Mouse (Mus musculus) Patski (cell line): ENCODE data around the gene Zp3r. TPM values are rescaled to one million over a fixed set of nuclear protein-coding genes. Genes with fewer than 3 reads are reported as not detected.
"Not testable (repeated sequence)": the region's sequence is repeated elsewhere in the genome, so short reads cannot be mapped to it uniquely, and the experiment has no call there.

Experiments
- ATAC-seq: fragments of 100-300 bp; one replicate; pipeline ENCODE4 v1.8.0; 2021
- CTCF ChIA-PET: fragments of 350-600 bp; sonication (Branson Sonifier 250); formaldehyde crosslinking; loops from one replicate; lab custom pipeline; 2022; ENCODE audit warnings: inconsistent platforms; lab: Charles Lee
- POLR2A ChIA-PET: fragments of 350-600 bp; sonication (Branson Sonifier 250); formaldehyde crosslinking; loops from one replicate; lab custom pipeline; 2022; ENCODE audit warnings: antibody characterized with exemption, inconsistent platforms; lab: Charles Lee
- DNase-seq: peaks from one replicate; pipeline ENCODE4 v3.0.0-alpha.2; 2011; ENCODE audit warnings: low read depth, low spot score
- H3K27me3 ChIP-seq: fragments of 371-371 bp; one replicate; pipeline ENCODE4 v1.5.1; 2021
- CTCF ChIP-seq: fragments of 100-300 bp; IDR thresholded peaks from one replicate; pipeline ENCODE4 v1.5.1; 2021
- in situ Hi-C: fragments of 300-500 bp; cut with MboI; formaldehyde crosslinking; loops from 3 replicates; pipeline ENCODE4 v1.11.1; 2018; ENCODE audit warnings: low pct_unique_long_range_greater_than_20kb, mixed read lengths
- polyA plus RNA-seq: library from polyadenylated mRNA; unstranded; gene quantifications from one replicate; pipeline ENCODE4 v1.2.3, GENCODE M21; 2021

Gene Zp3r
- polyA plus RNA-seq, result not detected

- CTCF ChIA-PET, result no interaction called here
These were observed at the start of gene Zp3r for GRCm38 (mm10) chr1:130629521-130629920. Zp3r (minus strand) TSS chr1:130629621.

DNA sequence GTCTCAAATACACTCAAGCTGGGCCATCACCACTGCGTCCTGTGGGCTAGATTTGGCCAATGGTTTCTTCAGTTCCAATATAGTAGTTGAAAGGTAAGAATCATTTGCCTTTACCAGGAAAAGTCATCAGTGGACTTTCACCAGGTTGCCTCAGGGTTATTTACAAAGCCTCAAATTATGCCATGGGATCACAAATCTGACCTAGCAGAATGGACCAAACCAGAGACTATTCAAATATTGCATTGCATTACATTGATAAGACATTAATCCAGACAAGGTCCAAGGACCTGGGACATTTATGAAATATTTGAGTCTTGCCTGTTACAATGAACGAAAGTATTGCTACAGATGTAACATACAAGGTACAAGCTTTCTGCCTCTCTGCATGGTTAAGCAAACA, 49.1 kb upstream of the Zp3r start:
- CTCF ChIA-PET, result interaction anchor here (1.5 kb wide), 1 partner anchor 38 kb away, joined by 3 read pairs; no protein-coding TSS in a partner anchor
- ATAC-seq (no peak), DNase-seq (no peak)
- in situ Hi-C loops, result no loop called here
- no peak for TF ChIP-seq CTCF
- no peaks in the 10 kb centered on the region for H3K27me3 ChIP-seq
- POLR2A ChIA-PET, result no interaction called here

More at GRCm38 (mm10) chr1:130629521-130629920, at the start of gene Zp3r:
- no peak for DNase-seq
- peaks cover 13% of the 10 kb centered on the region for H3K27me3 ChIP-seq
- no peak for TF ChIP-seq CTCF
- ATAC-seq, result no peak
- in situ Hi-C loops, result no loop called here
- POLR2A ChIA-PET, result no interaction called here

GRCm38 (mm10) chr1:130663576-130663975, 34.2 kb upstream of the Zp3r start:
- DNase-seq, in situ Hi-C loops, H3K27me3 ChIP-seq, ATAC-seq, POLR2A ChIA-PET, CTCF ChIA-PET: not testable (repeated sequence)

- peak; percentile 44 for DNase-seq
- TF ChIP-seq CTCF, result no peak
- ATAC-seq, result peak; percentile 69
- ChIA-PET CTCF (no interaction called here), POLR2A (no interaction called here)
- in situ Hi-C loops, result no loop called here
- no peaks in the 10 kb centered on the region for H3K27me3 ChIP-seq
These were observed 32.0 kb upstream of the Zp3r start, which contains the start of gene C4bp for GRCm38 (mm10) chr1:130661454-130661853. C4bp (minus strand) TSS chr1:130661632.

DNA sequence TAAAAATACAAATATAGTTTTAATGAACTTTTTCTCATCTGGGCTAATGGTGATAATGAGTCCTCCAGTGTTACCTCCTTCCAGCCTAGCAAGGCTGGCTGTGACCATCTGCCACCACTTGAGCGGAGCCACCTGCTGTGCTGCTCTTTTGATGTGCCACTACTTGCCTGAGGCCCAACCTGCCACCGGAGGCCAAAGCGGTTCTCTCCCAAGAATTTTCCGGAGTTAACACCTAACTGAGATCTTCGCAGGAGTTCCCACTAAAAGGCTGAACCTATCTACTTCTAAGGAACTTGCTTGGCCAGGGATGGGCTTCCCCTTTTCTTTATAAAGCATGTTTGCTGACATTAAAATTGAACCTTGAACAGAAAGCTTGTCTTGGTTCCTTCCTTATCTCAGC, 30.2 kb upstream of the Zp3r start:
- POLR2A ChIA-PET, in situ Hi-C loops, CTCF ChIA-PET: not testable (repeated sequence)

GRCm38 (mm10) chr1:130644103-130644502, 14.7 kb upstream of the Zp3r start:
- in situ Hi-C loops, result no loop called here
- no peak for TF ChIP-seq CTCF
- no peaks in the 10 kb centered on the region for H3K27me3 ChIP-seq
- CTCF ChIA-PET, result no interaction called here
- POLR2A ChIA-PET, result no interaction called here
- no peak for ATAC-seq
- DNase-seq, result no peak

More for the DNA sequence above, 30.2 kb upstream of the Zp3r start:
- not testable (repeated sequence) for H3K27me3 ChIP-seq, DNase-seq, ATAC-seq

- in situ Hi-C loops, result no loop called here
- H3K27me3 ChIP-seq, result no peaks in the 10 kb centered on the region
- ATAC-seq (no peak), DNase-seq (no peak)
- ChIA-PET CTCF (interaction anchor here (0.9 to 1.2 kb wide), 2 partner anchors 33 to 38 kb away, joined by 3 read pairs; no protein-coding TSS in a partner anchor), POLR2A (no interaction called here)
- TF ChIP-seq CTCF, result no peak
These were observed 11.5 kb upstream of the Zp3r start for GRCm38 (mm10) chr1:130640967-130641366.

- peak; percentile 71 for ATAC-seq
- in situ Hi-C loops, result loop anchor here (5.0 kb wide), 1 partner anchor 62 kb away; no protein-coding TSS in a partner anchor
- CTCF ChIA-PET, result interaction anchor here (0.8 to 1.6 kb wide), 4 partner anchors 55 to 105 kb away, joined by 3 read pairs; no protein-coding TSS in a partner anchor
- POLR2A ChIA-PET, result interaction anchor here (0.6 kb wide), 1 partner anchor 81 kb away, joined by 3 read pairs; the partner anchor contains the start of gene Gm29427
- DNase-seq, result peak; percentile 7
- H3K27me3 ChIP-seq, result peaks cover 13% of the 10 kb centered on the region
- TF ChIP-seq CTCF, result peak; percentile 86
These were observed 4.5 kb upstream of the Zp3r start for GRCm38 (mm10) chr1:130633761-130634410.

GRCm38 (mm10) chr1:130633316-130633715, 3.9 kb upstream of the Zp3r start:
- peaks cover 13% of the 10 kb centered on the region for H3K27me3 ChIP-seq
- ATAC-seq, result no peak
- no peak for DNase-seq
- POLR2A ChIA-PET, result interaction anchor here (0.6 kb wide), 1 partner anchor 82 kb away, joined by 3 read pairs; the partner anchor contains the start of gene Gm29427
- no peak for TF ChIP-seq CTCF
- CTCF ChIA-PET, result interaction anchor here (0.8 to 1.6 kb wide), 4 partner anchors 54 to 106 kb away, joined by 3 read pairs; no protein-coding TSS in a partner anchor
- in situ Hi-C loops, result loop anchor here (5.0 kb wide), 1 partner anchor 61 kb away; no protein-coding TSS in a partner anchor

- TF ChIP-seq CTCF, result no peak
- no peak for DNase-seq
- ATAC-seq, result no peak
- ChIA-PET CTCF (interaction anchor here (1.2 kb wide), 1 partner anchor 24 kb away, joined by 3 read pairs; no protein-coding TSS in a partner anchor), POLR2A (no interaction called here)
- in situ Hi-C loops, result no loop called here
- H3K27me3 ChIP-seq, result no peaks in the 10 kb centered on the region
These were observed 33.1 kb downstream of the Zp3r start for GRCm38 (mm10) chr1:130596291-130596690.

DNA sequence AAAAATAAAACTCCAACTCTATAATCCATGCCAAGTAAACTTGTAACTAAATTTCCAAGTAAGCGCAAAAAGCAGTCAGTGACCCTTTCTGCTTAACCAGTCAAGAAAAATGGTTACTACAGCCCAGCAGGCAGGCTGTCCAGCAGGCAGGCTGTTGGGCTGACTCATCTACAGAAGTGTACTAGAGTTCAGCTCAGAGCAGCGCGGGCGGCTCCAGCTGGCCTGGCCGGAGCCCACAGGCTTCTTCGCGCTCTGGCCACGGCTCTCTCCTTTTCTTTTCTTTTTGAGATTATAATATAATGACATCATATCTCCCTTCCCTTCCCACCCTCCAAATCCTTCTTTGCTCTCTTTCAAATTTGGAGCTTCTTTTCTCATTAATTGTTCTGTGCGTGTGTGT, 40.8 kb downstream of the Zp3r start:
- no peak for TF ChIP-seq CTCF
- ATAC-seq (peak; percentile 94), DNase-seq (no peak)
- POLR2A ChIA-PET, result no interaction called here
- in situ Hi-C loops, result no loop called here
- H3K27me3 ChIP-seq, result no peaks in the 10 kb centered on the region
- CTCF ChIA-PET, result no interaction called here
